Mouse (Mus musculus): ENCODE data around the gene Atp11c.

Atp11c gene

DNA sequence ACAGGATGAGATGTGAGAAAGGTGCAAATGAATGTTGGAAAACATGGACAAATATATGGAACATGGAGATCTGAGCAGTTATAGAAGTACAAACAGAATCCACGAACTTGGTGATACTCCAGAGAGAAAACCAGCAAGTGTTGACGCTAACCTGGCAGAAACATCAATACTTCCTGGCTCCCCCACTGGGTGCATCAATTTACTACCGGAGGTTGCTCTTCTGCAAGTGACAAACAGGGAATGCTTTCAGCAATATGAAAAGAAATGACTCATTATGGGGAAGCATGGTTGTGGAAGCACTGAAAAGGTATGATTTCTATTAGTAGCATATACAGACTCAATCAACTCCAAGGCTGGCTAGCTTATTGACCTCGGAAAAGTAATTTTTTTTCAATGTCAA is 198.2 kb downstream of the Atp11c start:
- DNase-seq (ENCODE audit: extremely low read depth, insufficient read length, low spot score) = no peak

DNA sequence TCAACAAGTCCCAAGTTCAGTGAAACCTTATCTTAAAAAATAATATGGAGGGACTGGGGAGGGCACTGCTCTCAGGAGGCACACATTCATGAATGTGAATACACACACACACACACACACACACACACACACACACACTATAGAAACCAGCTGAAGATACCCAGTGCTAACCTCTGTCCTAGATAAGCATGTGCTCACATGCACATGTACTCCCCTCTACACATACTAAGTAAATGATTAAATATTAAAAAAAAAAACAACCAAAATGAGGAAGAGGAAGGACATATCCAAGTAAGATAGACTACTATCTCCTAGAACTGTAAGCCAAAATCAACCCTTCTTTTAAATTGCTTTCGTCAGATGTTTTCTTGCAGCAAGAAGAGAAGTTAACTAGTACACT is 205.6 kb downstream of the Atp11c start:
- no peak for DNase-seq (ENCODE audit: extremely low read depth, insufficient read length, low spot score)

DNA sequence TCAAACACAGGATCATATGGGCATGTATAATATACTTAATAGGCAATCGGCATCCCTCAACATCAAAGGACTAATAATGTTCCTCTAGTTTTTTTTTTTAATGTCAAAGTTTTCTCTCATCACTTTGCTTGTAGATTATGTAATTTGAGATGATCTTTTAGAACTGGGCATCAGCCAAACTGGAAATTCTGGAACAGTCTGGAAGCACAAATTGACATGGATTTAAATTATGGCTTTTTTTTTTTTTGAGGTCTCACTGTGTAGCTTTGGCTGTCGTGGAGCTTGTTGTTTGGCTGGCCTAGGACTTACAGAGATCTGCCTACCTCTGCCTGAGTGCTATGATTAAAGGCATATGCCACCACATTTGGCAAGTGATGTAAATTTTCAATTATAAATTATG is 210.8 kb downstream of the Atp11c start:
- no peak for DNase-seq (ENCODE audit: extremely low read depth, insufficient read length, low spot score)

DNA sequence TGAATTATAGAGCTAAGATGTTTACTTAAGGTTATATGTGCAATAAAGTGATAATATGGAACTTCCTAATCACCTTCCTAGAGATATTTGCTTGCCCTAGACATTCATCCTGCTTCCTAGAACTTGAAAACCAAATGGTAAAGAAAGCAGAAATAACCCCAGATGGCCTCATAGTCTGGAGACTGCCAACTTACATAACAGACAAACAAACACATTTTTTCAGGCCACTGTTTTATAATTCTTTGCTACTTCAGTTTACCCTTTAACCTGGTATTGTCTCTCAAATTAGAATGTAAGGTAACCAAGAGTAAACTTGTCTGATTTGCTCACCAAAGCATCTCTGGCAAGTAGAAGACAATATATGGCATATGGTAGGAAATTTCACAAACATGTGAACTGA is 212.1 kb downstream of the Atp11c start:
- DNase-seq (ENCODE audit: extremely low read depth, insufficient read length, low spot score) = no peak

DNA sequence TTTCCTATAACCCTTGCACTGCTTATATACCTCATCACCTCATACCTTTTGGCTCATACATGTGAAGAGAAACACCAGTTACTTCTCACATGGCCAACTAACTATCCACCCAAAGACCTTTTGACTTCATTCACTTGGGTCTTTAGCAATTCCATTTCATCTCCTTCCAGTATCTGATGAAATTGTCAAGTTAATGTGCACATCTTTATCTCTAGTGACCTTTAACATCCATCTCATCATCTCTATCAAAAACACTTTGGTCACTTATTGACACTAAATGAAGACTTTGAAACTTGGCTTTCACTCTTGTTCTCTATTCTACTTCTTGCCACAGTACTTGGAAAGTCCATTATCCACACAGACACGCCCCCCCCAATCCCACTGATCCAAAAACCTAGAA is 243.8 kb downstream of the Atp11c start:
- no peak for DNase-seq (ENCODE audit: extremely low read depth, insufficient read length, low spot score)

DNA sequence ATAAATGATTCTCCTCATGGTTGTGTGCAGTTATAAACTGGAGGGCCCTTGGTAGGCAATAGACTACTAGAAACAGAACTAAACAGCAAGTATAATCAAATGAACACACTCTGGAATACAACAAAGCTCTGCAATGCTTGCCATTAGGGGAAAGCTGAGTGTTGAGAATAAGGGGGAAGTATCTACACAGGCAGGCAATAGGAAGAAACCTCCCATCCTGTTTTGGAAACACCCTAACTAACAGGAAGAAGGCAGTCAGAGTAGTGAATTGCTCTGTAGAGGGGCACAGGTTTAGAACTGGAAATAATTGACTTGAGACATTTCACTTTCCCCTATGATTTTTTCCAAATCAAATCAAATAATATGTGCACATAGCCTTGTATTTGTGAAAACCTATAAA is 247.1 kb downstream of the Atp11c start:
- no peak for DNase-seq (ENCODE audit: extremely low read depth, insufficient read length, low spot score)

DNA sequence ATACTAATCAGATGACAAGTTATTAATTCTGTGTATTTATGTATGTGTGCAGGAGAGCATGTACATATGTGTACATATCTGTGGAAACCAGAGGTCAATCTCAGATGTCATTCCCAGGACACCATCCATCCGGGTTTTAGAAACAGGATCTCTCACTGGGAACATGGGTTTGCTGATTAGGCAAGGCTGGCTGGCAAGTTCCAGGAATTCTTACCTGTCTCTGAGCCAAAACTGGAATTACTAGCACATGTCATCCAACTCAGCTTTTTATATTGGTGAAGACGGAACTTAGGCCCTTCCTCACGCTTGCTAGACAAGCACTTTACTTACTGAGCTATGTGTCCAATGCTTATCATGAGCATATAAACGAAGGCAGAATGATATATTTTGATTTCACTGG is 247.5 kb downstream of the Atp11c start:
- DNase-seq (ENCODE audit: extremely low read depth, insufficient read length, low spot score) = no peak

DNA sequence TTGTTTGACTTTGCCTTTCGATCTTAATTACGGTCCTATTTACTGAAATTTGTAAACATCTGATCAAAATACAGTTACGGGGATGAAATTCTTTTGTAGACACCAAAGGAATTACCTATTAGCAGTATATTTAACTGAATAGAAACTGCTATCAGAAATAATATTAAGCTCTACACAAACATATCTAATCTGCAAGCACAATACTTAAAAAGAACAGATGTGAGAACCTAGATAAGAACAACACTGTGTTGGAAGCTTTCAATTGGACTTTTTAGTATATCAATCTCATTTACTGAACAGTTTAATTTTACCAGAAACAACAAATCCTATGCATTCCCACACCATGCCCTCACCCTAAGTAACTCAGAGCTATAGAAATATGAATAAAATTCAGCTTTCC is 262.8 kb downstream of the Atp11c start:
- no peak for DNase-seq (ENCODE audit: extremely low read depth, insufficient read length, low spot score)

DNA sequence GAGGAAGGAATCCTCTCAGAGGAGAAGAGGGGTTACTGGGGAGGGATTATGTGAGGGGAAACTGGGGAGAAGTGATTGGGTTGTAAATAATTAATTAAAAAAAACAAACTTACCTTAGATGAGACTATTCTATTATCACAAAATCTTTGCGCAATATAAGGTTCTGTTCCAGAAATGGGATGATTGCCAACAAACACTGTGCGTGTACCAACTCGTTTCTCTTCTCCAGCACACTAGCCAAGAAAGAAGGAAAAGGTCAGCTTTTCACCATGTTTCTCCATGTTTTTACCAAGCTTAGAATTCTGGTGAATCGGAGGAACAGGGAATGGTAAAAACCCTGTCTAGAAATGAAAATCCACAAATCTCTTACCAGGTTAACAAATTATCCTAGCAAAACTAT is 271.2 kb downstream of the Atp11c start:
- no peak for DNase-seq (ENCODE audit: extremely low read depth, insufficient read length, low spot score)

DNA sequence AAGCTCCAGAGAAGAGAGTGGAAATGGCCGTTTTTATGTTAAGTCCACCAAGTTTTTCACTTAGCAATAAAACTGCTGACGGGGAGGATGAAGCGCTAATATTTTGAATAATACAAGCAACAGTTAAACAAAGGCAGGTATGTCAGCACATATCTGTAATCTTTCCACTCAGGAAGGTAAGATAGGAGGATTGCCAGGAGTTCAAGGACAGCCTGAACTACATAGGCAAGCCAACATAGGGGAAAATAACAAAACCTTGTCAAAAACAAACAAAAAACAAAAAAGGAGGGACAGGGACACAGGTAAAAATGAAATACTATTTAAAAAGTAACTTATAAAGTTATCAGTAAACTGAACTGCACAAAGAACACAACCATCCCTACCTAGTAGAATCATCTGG is 274.8 kb downstream of the Atp11c start:
- DNase-seq (ENCODE audit: extremely low read depth, insufficient read length, low spot score) = no peak

DNA sequence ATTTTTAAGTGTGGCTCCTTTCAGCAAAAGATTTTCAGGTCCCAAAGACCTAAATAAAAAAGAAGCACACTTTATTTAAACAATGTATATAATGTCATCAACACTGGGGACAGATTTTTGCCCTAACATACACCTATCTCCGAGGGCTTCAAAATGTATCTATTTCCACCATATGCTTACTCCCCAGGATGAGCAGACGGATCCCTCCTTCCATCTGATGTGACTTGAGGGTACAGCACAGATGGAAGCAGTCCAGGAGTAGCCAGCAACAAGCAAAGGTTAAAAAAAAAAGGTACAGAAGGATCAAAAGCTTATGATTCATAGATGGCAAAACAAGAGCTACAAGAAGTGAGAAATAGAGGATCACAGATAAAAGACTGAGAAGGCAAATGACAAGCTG is 300.2 kb downstream of the Atp11c start:
- DNase-seq (ENCODE audit: extremely low read depth, insufficient read length, low spot score) = no peak

DNA sequence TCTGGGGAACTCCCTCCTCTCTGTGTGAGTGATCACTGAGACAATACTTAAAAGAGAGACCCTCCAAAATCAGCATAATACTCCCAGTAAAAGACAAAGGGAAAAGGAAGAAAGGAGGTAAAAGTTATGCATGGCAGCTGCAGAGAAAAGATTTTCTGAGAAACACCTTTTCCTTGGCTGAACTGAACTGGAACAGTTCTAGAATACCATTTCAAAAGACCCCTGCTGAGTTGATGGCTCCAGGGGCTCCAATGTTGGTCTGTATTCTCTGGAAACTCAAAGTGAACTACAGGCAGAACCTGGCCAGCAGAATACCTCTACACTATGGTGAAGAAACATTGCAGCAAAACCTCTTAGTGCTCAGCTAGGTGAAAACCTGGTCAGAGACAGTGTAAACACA is 337.2 kb downstream of the Atp11c start:
- no peak for DNase-seq (ENCODE audit: extremely low read depth, insufficient read length, low spot score)

DNA sequence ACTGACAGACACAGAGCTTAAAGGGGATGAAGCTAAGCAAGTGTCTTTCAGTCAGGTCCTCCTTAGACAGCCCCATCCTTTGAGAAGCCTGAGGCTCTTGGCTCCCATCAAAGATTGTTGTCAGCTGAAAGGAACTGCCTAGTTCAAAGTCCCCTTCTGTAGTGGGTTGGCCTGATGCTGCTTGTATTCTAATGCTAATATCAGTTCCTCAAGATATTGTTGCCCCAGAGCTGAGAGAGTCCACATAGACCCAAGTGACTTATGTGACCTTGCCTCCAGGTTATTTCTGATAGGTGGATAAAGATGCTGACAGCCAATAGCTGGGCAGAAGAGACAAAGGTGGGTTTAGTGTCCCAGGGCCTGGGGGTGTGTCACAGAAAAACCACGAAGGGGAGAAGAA is 404.8 kb downstream of the Atp11c start:
- no peak for DNase-seq (ENCODE audit: extremely low read depth, insufficient read length, low spot score)

DNA sequence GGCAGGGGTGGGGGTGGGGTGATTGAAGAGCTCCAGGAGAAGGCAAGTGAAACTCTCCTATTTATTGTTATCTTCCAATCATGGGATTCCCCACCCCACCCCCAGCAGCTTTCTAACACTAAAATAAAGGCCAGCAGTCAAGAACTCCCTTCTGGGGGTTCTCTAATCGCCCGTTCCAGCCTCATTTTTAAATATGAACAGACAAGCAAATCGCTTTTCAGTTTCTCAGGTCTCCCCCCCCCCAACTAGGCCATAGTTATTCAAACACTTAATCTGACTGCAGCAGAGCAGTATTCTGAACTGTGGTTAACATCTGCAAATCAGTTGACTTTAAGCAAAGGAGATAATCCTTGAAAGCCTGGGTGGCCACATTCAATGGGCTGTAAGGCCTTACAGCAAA is 409.9 kb downstream of the Atp11c start:
- DNase-seq (ENCODE audit: extremely low read depth, insufficient read length, low spot score) = no peak

DNA sequence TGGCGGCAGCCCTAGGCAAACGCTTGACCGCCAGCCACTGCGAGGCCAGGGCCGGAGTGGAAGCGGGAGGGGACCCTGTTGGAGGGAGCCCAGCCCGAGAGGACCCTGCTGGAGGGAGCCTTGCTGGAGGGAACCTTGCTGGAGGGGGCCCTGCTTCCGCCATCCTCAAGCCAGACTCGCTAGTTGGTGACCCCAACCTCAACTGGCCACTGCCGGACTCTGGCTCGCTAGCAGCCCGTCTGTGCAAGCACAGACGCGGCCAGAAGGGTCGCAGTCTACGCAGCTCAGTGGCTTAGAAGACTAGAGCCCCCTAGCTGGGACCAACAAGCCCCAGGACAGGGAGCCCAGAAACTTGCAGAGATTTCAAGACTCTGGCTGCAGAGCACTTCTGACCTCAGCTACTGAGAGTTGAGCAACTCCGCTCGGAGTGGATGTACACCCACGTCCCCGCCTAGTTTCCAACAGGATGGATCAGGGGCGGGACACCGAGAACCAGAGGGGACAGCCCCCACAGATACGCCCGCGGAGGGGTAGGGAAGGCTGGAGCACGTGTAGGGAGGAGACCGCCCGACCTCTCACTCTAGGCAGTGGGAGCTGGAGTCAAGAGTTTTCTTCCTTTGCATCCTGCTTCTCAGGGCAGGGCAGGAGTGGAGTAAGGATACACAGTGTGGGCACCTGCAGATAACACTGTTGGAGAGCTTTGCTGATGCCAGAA is 413.6 kb downstream of the Atp11c start, which contains the start of gene Mcf2:
Gene Mcf2, minus strand, starts transcription at position 346 of the 715 bp plus-strand sequence.
- DNase-seq (ENCODE audit: extremely low read depth, insufficient read length, low spot score) = peak; percentile 0

DNA sequence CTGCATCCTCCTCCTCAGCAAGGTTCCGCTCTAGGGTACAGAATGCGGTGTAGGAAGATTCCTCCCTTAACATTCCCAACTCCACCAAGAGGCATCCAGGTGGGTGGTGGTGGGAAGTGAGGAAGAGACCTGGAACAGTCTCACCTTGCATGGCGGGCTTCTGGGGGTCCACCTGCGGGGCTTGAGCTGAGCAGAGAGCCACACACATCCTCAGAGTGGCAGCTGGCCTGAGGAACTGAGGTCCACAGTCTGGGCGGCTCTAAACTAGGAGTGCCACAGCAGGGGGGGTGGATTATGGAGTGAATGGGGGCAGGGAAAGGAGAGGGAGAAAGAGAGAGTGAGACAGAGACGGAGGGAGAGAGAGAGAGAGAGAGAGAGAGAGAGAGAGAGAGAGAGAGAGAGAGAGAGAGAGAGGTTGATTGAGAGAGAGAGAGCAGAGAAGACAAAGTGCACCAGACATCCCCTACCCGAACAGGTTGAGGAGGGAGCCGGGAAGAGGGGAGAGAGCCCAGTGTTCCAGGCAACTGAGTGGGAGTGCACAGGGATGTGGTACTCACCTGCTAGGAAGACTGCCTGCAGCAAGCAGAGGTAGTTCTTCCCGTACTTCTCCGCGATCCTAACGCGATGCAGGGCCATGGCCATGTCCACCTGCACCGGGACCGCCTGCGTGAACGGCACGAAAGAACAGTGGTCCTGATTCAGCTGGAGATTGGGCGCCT is 414.3 kb downstream of the Atp11c start:
- DNase-seq (ENCODE audit: extremely low read depth, insufficient read length, low spot score) = no peak
